Comparison of ENCODE assay signal across 10 mouse cellular contexts in the genomic region with DNA sequence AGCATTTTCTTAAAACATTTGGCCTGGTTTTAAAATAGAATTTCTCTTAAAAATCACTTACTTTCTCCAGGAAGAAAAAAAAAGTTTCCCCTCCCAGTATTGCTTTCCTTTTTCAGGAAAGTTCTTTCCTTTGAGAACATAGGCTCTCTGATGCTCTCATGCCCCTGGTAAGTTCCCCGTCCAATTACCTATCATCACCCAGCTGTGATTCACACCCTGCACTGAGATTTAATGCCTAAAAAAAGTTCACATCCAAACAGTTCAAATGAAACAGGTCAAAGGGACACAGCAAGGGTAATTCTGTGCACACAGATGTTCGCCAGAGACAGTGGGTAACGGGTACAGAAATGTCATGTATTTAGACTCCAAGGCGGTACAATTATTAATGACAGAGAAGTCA.
"Had no signal": no experiment of that assay in that cellular context is flagged by ENCODE, and none has a peak within 500 bp of the region (broad histone marks: within the 10 kb centered on the region; RNA-seq: fewer than 3 reads in every experiment).

No protein-coding gene starts in this region.

- H3K9me3 ChIP-seq: limb, embryonic 15.5 days; liver, embryonic 12.5 days; midbrain, embryonic 12.5 days had no signal

- H3K27ac ChIP-seq: limb, embryonic 15.5 days; liver, embryonic 12.5 days; midbrain, embryonic 12.5 days had no signal

- H3K4me3 ChIP-seq: limb, embryonic 15.5 days; liver, embryonic 12.5 days; megakaryocyte, embryonic 14.5 days; midbrain, embryonic 12.5 days had no signal

- H3K4me1 ChIP-seq: limb, embryonic 15.5 days; liver, embryonic 12.5 days; megakaryocyte, embryonic 14.5 days; midbrain, embryonic 12.5 days had no signal

- H3K27me3 ChIP-seq: limb, embryonic 15.5 days; liver, embryonic 12.5 days; megakaryocyte, embryonic 14.5 days; midbrain, embryonic 12.5 days had no signal

- DNase-seq: kidney, postnatal 10 days; left cerebral cortex, postnatal 4 days; lung, postnatal 10 days; lung, postnatal 4 days; thymus, adult 2 months; thymus, postnatal 25 days had no signal

- H3K36me3 ChIP-seq: limb, embryonic 15.5 days; liver, embryonic 12.5 days; midbrain, embryonic 12.5 days had no signal
